ENCODE assay signal across 8 mouse cellular contexts in the genomic region with DNA sequence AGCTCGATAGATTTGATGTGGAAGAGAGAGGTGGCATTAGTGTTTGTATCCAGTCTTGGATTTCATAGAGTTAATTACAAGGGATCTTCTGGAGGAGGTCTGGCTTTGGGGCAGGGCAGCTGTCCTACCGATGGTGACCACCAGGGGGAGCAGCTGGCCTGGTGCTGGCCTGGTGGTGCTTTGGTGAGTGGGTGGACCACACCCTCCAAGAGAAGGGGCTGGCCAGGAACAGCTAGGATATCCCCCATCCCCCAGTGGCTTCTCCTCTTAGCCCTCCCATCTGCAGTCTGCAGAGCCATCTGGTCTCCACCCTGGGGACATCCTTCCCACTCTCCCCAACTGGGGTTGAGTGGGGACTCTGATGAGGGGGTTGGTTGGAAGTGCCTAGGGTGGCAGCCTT. TPM values are rescaled to one million over a fixed set of nuclear protein-coding genes. Genes with fewer than 3 reads are reported as not detected.
A peak's percentile ranks its signal among the peaks of the same experiment; 100 is the strongest.
DNase-seq lines count a peak whose midpoint lies in the region; ATAC-seq and TF ChIP-seq lines count a peak whose summit lies in the region.

A gene (plus strand): TSS at position 235 of the 400 bp plus-strand sequence.

- no peak for TF ChIP-seq EP300 in lung, postnatal 0 days (IDR thresholded peaks at IDR 0.05)

- peak; percentile 93 for TF ChIP-seq CTCF in Patski (IDR thresholded peaks at IDR 0.05)
- TF ChIP-seq CTCF in lung, postnatal 0 days (IDR thresholded peaks at IDR 0.05): peak; percentile 99

- ATAC-seq in Patski: peak; percentile 67
- peak; percentile 71 for ATAC-seq in frontal cortex, adult (ENCODE audit: low TSS enrichment)
- ATAC-seq in hindbrain, embryonic 14.5 days (ENCODE audit: low FRiP score): 0 out of 2 replicates have a peak, but pooled peaks have one; percentile 41
- peak; percentile 55 for ATAC-seq in lung, postnatal 0 days

- H3K4me2 ChIP-seq in hindbrain, embryonic 14.5 days (replicated peaks): no peak within 1 kb of the TSS
- H3K4me2 ChIP-seq in lung, postnatal 0 days (replicated peaks; ENCODE audit: low read depth, low read length): no peak within 1 kb of the TSS

- CTCF ChIA-PET in Patski (lab: Charles Lee): interaction anchor here (1.1 to 2.2 kb wide), 6 partner anchors 10 to 111 kb away, joined by 3 to 9 read pairs (median 4); no protein-coding TSS in a partner anchor

- no peaks in the 10 kb centered on the region for H3K36me3 ChIP-seq in hindbrain, embryonic 14.5 days (replicated peaks; ENCODE audit: control insufficient read depth, insufficient read depth)
- no peaks in the 10 kb centered on the region for H3K36me3 ChIP-seq in lung, postnatal 0 days (ENCODE audit: insufficient read depth, low read length)

- DNase-seq in Patski (ENCODE audit: low read depth, low spot score): no peak
- peak; percentile 88 for DNase-seq in cerebellum, adult 9-10 months
- DNase-seq in hindbrain, embryonic 14.5 days (ENCODE audit: low spot score): peak; percentile 58
- peak; percentile 83 to 89 for DNase-seq in layer of hippocampus, postnatal 14 days (ENCODE audit: low spot score in 2 of 2)
- peak; percentile 82 for DNase-seq in lung, postnatal 0 days (ENCODE audit: low spot score)
- DNase-seq in right cerebral cortex, adult 18-20 months: peak; percentile 80
- peak; percentile 88 for DNase-seq in urinary bladder, postnatal 14 days (ENCODE audit: low spot score)

- 2% methylated on average over 2 of the region's 2 CpGs for WGBS in hindbrain, embryonic 14.5 days
- 6% methylated on average over 2 of the region's 2 CpGs for WGBS in lung, postnatal 0 days

- H3K27me3 ChIP-seq in Patski: no peaks in the 10 kb centered on the region
- 0 out of 2 replicates have a peak, but pooled peaks cover 4% of the 10 kb centered on the region for H3K27me3 ChIP-seq in hindbrain, embryonic 14.5 days (ENCODE audit: control insufficient read depth, insufficient read depth, low read length)
- H3K27me3 ChIP-seq in lung, postnatal 0 days (replicated peaks; ENCODE audit: insufficient read depth, low read length): no peaks in the 10 kb centered on the region

- POLR2A ChIA-PET in Patski (lab: Charles Lee): no interaction called here

- no peak within 1 kb of the TSS for H3K9ac ChIP-seq in hindbrain, embryonic 14.5 days
- no peak within 1 kb of the TSS for H3K9ac ChIP-seq in lung, postnatal 0 days (replicated peaks; ENCODE audit: low read depth)

- H3K9me3 ChIP-seq in hindbrain, embryonic 14.5 days (ENCODE audit: control insufficient read depth, low read length): no peaks in the 10 kb centered on the region
- no peaks in the 10 kb centered on the region for H3K9me3 ChIP-seq in lung, postnatal 0 days (ENCODE audit: low read length)

- no peaks in the 10 kb centered on the region for H3K4me1 ChIP-seq in hindbrain, embryonic 14.5 days (replicated peaks; ENCODE audit: control insufficient read depth, insufficient read depth, low read length)
- H3K4me1 ChIP-seq in lung, postnatal 0 days (ENCODE audit: insufficient read depth, low read depth, low read length): no peaks in the 10 kb centered on the region

- in situ Hi-C loops in Patski (cut with MboI; ENCODE audit: low pct_unique_long_range_greater_than_20kb): no loop called here

- no peak within 1 kb of the TSS for H3K4me3 ChIP-seq in hindbrain, embryonic 14.5 days (replicated peaks; ENCODE audit: low read length)
- no peak within 1 kb of the TSS for H3K4me3 ChIP-seq in lung, postnatal 0 days (ENCODE audit: low read depth, low read length)

- no peak within 1 kb of the TSS; the same call in 1 of the 2 replicates for H3K27ac ChIP-seq in hindbrain, embryonic 14.5 days
- no peak within 1 kb of the TSS for H3K27ac ChIP-seq in lung, postnatal 0 days (ENCODE audit: low read length)

RNA-seq across cellular contexts. Expression of the gene that starts here (rescaled TPM):
- polyA plus RNA-seq in Patski (2021): 0.01 TPM
- polyA plus RNA-seq in hindbrain, embryonic 14.5 days (2014; fragmentation: Nextera tagmentation; extraction: Ambion mirVana): 0.28 and 0.60 TPM in 2 replicates
- 10 to 100 TPM; 21.8 to 23.3 TPM for total RNA-seq in layer of hippocampus, postnatal 14 days (2021)
- 0.20 and 0.27 TPM in 2 replicates for polyA plus RNA-seq in lung, postnatal 0 days (2015; fragmentation: Nextera tagmentation; extraction: Ambion mirVana)

Comparison
In these comparisons a context has a peak if more than half of its experiments do, and no peak if none do; other contexts are left out.
1. Peak in ATAC-seq in Patski; RNA of the gene not detected or under 1 TPM.
2. Peak in DNase-seq and ATAC-seq in hindbrain, embryonic 14.5 days; RNA of the gene not detected or under 1 TPM.
3. Peak in DNase-seq and ATAC-seq in lung, postnatal 0 days; RNA of the gene not detected or under 1 TPM.